Mouse (Mus musculus) limb, embryonic 12.5 days (tissue): Measurements from ENCODE around the gene Cda. TPM values are rescaled to one million over a fixed set of nuclear protein-coding genes. Genes with fewer than 3 reads are reported as not detected.

ENCODE experiments used
- ATAC-seq: fragments of 200-750 bp; cut with Nextera tagmentation; 2 replicates; pipeline ENCODE4 v1.8.0; 2017; ENCODE audit warnings: low read depth, moderate TSS enrichment; ENCODE audit not compliant: insufficient number of reproducible peaks, insufficient read depth, low FRiP score, low TSS enrichment
- H3K27ac ChIP-seq: fragments of 300-500 bp; sonication (generic); 2 replicates; pipeline ENCODE4 v1.5.1; 2016; ENCODE audit warnings: mild to moderate bottlenecking, moderate library complexity
- H3K27me3 ChIP-seq: fragments of 300-500 bp; sonication (generic); 2 replicates; pipeline ENCODE4 v1.6.1; 2016; ENCODE audit warnings: mild to moderate bottlenecking, moderate library complexity
- H3K36me3 ChIP-seq: fragments of 300-500 bp; sonication (generic); 2 replicates; pipeline ENCODE4 v1.6.1; 2016; ENCODE audit warnings: mild to moderate bottlenecking, moderate library complexity
- H3K4me1 ChIP-seq: fragments of 300-500 bp; sonication (generic); replicated peaks from 2 replicates; pipeline ENCODE4 v1.6.1; 2016
- H3K4me2 ChIP-seq: fragments of 300-500 bp; sonication (generic); 2 replicates; pipeline ENCODE4 v1.6.1; 2016; ENCODE audit warnings: mild to moderate bottlenecking, moderate library complexity
- H3K4me3 ChIP-seq: fragments of 300-500 bp; sonication (generic); replicated peaks from 2 replicates; pipeline ENCODE4 v1.5.1; 2016; ENCODE audit warnings: mild to moderate bottlenecking
- H3K9ac ChIP-seq: fragments of 300-500 bp; sonication (generic); replicated peaks from 2 replicates; pipeline ENCODE4 v1.6.1; 2016; ENCODE audit warnings: mild to moderate bottlenecking, moderate library complexity
- H3K9me3 ChIP-seq: fragments of 300-500 bp; sonication (generic); 2 replicates; pipeline ENCODE4 v1.6.1; 2016; ENCODE audit warnings: mild to moderate bottlenecking, moderate library complexity
- WGBS: fragments of 180-500 bp; shearing (Covaris S2); methylation state at CpG from one replicate; pipeline ENCODE4 v1.1.7; 2016; 5-methylcytosine and 5-hydroxymethylcytosine counted together
- microRNA-seq: library from miRNA; unstranded; fragments of <30 nt; microRNA quantifications from one replicate; pipeline ENCODE4, GENCODE M21; 2017
- polyA plus RNA-seq: library from polyadenylated mRNA; unstranded; fragments of >200 nt; fragmentation: Nextera tagmentation; extraction: Ambion mirVana; gene quantifications from 2 replicates; pipeline ENCODE4 v1.2.1, GENCODE M21; 2016

Gene Cda
- polyA plus RNA-seq, 1 experiment from 2014 or later, result 4.0 TPM

DNA sequence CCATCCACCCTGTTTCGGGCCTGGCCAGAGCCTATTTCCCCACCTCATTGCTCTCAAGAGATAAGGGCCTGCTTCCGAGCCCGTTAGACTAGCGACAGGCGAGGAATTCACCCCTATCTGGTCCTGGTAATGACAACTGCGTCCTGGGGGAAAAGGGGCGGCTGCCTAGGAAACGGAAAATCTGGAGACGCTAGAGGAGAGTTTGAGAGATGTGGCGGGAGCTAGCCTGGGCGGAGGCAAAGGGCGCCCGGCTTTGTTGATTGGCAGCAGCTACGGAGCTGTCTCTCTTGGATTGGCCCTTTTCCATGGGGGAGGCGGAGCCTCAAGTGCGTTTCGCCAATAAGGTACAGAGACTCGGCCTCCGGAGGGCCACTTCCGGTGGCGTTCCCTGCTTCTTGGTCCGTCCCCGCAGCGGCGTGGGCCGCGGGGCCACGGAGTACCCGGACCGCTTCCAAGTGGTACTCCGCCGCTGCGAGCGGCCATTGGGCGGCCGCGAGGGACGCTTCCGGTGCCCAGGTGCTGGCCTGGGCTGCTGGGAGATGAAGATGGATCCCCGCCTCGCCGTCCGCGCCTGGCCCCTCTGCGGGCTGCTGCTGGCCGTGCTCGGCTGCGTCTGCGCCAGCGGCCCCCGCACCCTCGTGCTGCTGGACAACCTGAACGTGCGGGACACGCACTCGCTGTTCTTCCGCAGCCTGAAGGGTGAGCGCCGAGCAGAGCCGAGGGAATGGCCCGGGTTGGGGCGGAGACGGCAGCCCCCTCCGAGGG lies 63.3 kb downstream of the Cda start, which contains the start of gene Ddost:
Ddost (plus strand) TSS at position 391 of the 765 bp plus-strand sequence.
- peak within 1 kb of the TSS; percentile 94 for H3K9ac ChIP-seq
- H3K4me1 ChIP-seq, result peaks cover 18% of the 10 kb centered on the region
- peak within 1 kb of the TSS; percentile 93 for H3K4me3 ChIP-seq
- no peaks in the 10 kb centered on the region for H3K27me3 ChIP-seq
- peak within 1 kb of the TSS; percentile 75 for H3K27ac ChIP-seq
- WGBS, result under 1% methylated on average over 64 of the region's 64 CpGs
- H3K36me3 ChIP-seq, result peaks cover 30% of the 10 kb centered on the region
- ATAC-seq, result peak; percentile 97
- 0 out of 2 replicates have a peak, but pooled peaks cover 4% of the 10 kb centered on the region for H3K9me3 ChIP-seq
- peak within 1 kb of the TSS; percentile 87 for H3K4me2 ChIP-seq

DNA sequence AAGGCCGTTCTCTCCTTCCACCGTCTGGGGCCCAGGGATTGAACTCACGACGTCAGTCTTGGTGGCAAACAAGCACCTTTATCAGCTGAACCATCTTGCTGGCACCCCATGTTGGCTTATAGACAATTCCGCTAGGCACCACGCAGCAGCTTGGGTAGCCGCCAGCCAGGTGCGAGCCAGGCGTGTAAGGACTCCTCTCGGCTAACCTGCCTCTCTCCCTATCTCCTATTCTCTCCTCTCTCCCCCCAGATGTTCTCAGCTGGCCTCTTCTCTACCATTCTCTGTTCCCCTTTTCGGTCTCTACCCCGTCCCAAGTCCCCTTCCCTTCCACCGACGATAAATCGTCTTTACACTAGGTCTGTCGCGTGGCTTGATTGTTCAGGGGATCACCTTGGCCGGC lies 64.0 kb downstream of the Cda start:
- Histone ChIP-seq H3K4me3 (peak overlapping the region; percentile 93), H3K27ac (peak overlapping the region; percentile 69; the same call in 1 of the 2 replicates), H3K9ac (peak overlapping the region; percentile 80), H3K4me1 (peaks cover 18% of the 10 kb centered on the region), H3K9me3 (0 out of 2 replicates have a peak, but pooled peaks cover 4% of the 10 kb centered on the region), H3K4me2 (peak overlapping the region; percentile 87), H3K36me3 (peaks cover 22% of the 10 kb centered on the region), H3K27me3 (no peaks in the 10 kb centered on the region)
- ATAC-seq, result no peak
- WGBS, result 13% methylated on average over 18 of the region's 18 CpGs

DNA sequence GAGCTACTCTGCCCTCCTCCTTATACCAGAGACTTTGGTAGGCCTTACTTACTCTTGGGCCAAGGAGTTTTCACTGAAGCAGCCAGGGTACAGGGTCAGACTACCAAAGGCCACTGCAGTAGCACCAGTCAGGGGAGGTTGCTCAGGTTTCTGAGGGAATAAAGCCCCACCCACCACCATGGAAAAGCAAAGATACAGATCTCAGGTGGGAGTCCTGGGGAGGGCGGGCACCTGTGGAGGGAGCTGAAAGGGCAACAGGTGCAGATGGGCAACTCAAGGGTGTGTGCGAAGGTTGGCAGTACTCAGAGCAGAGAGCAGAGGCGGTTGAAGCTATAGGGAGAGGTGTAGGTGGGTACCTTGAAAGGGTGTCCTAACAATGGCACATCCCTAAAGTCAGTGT lies 64.8 kb downstream of the Cda start:
- Histone ChIP-seq H3K36me3 (peaks cover 15% of the 10 kb centered on the region), H3K4me2 (peak overlapping the region; percentile 87; the same call in 1 of the 2 replicates), H3K27me3 (no peaks in the 10 kb centered on the region), H3K4me1 (peaks cover 18% of the 10 kb centered on the region), H3K9ac (no peak overlapping the region), H3K4me3 (0 out of 2 replicates have a peak overlapping the region, but pooled peaks have one; percentile 93), H3K27ac (no peak overlapping the region), H3K9me3 (0 out of 2 replicates have a peak, but pooled peaks cover 4% of the 10 kb centered on the region)
- no peak for ATAC-seq
- WGBS, result 90% methylated on average over 3 of the region's 3 CpGs

DNA sequence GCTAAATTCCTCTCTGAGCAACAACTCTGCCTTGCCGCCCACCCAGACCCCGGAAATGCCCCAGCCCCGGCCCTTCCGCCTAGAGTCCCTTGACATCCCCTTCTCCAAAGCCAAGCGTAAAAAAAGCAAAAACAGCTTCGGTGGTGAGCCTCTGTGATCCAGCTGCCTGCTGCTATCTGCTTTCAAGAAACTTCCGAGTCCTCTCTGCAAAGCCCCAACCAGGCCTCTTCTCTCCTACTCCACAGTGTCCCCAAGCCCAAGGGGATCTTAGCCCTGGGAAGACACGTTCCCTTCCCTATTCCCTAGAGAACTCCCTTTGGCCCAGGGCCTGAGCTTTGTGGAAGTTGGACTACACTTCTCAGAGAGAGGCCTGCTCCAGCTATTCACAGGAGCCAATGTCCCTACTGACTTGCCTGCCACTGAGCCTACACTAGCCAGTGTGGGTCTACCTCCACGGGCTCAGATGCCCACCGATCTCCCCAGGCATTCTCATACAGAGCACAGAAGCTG lies 66.5 kb downstream of the Cda start:
- Histone ChIP-seq H3K4me1 (peaks cover 18% of the 10 kb centered on the region), H3K36me3 (no peaks in the 10 kb centered on the region), H3K27me3 (no peaks in the 10 kb centered on the region), H3K4me3 (no peak overlapping the region), H3K27ac (no peak overlapping the region), H3K9me3 (0 out of 2 replicates have a peak, but pooled peaks cover 4% of the 10 kb centered on the region), H3K4me2 (no peak overlapping the region), H3K9ac (no peak overlapping the region)
- 84% methylated on average over 10 of the region's 10 CpGs for WGBS
- no peak for ATAC-seq

DNA sequence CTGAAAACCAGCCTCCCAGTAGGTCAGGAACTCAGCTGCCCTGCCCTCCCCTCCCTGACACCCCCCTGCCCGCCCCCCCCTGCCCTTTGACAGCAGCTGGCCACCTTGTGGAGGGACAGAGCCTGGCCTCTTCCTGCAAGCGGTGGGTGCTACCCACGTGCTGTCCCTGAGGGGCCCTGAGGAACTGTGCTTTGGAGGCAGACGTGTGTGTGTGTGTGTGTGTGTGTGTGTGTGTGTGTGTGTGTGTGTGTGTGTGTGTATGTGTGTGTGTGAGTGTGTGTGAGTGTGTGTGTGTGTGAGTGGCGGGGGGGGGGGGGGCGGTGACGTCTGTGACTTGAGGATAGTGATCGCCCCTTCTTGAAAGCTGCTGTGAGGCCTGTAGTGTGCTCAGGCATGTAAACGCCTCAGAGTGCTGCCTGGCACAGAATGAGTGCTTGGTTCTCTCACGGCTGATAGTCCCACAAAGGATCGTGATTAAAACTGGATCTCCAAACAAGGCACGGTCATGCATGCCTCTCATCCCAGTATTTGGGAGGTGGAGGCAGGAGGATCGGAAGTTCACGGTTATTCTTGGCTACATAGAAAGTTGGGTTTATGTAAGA lies 73.7 kb downstream of the Cda start:
- Histone ChIP-seq H3K9me3 (no peaks in the 10 kb centered on the region), H3K9ac (no peak overlapping the region), H3K4me1 (no peaks in the 10 kb centered on the region), H3K4me3 (no peak overlapping the region), H3K27ac (no peak overlapping the region), H3K36me3 (no peaks in the 10 kb centered on the region), H3K27me3 (peaks cover 4% of the 10 kb centered on the region; the same call in 1 of the 2 replicates), H3K4me2 (no peak overlapping the region)
- no peak for ATAC-seq
- 81% methylated on average over 10 of the region's 14 CpGs for WGBS

DNA sequence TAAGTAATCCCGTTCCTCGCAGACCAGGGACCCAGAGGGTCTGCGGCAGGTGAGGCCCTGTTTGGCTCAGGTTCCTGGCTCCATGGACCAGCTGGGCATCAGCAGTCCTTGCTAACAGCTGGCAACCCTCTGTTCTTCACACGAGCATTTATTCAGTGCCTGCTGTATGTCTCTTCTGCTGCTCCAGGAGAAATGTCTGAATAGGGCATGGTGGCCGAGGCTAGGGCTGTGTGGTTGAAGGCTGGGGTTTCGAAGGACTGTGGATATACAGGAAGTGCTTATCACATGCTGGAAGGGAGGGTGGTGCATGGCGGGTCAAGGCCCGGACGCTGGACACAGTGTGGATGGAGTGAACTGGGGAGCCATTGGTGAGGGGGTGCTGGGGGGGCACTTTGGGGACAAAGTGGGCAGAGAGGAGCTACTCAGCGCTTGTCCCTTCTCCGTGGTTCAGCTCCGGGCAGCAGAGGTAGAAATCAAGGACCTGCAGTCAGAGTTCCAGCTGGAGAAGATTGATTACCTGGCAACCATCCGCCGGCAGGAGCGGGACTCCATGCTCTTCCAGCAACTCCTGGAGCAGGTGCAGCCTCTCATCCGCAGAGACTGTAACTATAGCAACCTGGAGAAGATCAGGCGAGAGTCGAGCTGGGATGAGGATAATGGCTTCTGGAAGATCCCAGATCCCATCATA lies 74.4 kb downstream of the Cda start:
- ATAC-seq, result no peak
- WGBS, result 80% methylated on average over 18 of the region's 18 CpGs
- no peak overlapping the region for H3K4me2 ChIP-seq
- H3K9me3 ChIP-seq, result no peaks in the 10 kb centered on the region
- no peaks in the 10 kb centered on the region for H3K4me1 ChIP-seq
- H3K27me3 ChIP-seq, result peaks cover 4% of the 10 kb centered on the region; the same call in 1 of the 2 replicates
- no peaks in the 10 kb centered on the region for H3K36me3 ChIP-seq
- no peak overlapping the region for H3K4me3 ChIP-seq
- H3K9ac ChIP-seq, result no peak overlapping the region
- no peak overlapping the region for H3K27ac ChIP-seq

DNA sequence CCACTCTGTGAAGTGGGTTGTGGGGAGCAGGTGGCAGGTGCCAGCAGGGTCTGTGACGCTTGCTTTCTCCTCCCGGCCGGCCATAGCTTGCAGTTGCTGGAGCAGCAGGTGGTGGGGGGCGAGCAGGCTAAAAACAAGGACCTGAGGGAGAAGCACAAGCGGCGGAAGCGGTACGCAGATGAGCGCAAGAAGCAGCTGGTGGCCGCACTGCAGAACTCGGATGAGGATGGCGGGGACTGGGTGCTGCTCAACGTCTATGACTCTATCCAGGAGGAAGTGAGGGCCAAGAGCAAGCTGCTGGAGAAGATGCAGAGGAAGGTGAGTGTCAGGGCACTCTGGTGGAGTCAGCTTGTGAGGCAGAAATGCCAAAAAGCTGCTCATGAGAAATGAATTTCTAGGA lies 75.8 kb downstream of the Cda start:
- H3K27ac ChIP-seq, result no peak overlapping the region
- H3K27me3 ChIP-seq, result peaks cover 4% of the 10 kb centered on the region; the same call in 1 of the 2 replicates
- no peak overlapping the region for H3K4me3 ChIP-seq
- H3K36me3 ChIP-seq, result no peaks in the 10 kb centered on the region
- H3K9ac ChIP-seq, result no peak overlapping the region
- no peak overlapping the region for H3K4me2 ChIP-seq
- 88% methylated on average over 13 of the region's 13 CpGs for WGBS
- no peaks in the 10 kb centered on the region for H3K4me1 ChIP-seq
- no peaks in the 10 kb centered on the region for H3K9me3 ChIP-seq
- ATAC-seq, result no peak

DNA sequence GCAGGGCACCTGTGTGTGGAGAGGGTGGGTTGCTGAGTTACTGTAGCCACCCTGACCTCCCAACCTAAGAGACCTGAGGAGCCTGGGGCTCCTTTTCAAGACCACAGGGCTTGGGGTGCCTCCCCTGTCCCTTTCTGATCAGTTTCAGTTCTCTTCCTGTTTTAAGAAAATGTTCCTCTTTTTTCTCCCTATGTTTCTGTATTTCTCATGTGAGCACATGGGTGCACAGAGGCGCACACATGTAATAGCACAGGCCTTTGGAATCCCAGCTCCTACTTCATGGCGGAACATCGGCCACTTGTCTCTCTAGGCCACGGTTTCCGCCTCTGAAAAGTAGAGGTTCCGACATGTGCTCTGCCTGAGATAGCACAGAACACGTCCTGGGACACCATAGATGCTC lies 79.1 kb downstream of the Cda start:
- H3K27ac ChIP-seq, result no peak overlapping the region
- H3K9me3 ChIP-seq, result no peaks in the 10 kb centered on the region
- H3K4me2 ChIP-seq, result no peak overlapping the region
- 86% methylated on average over 7 of the region's 7 CpGs for WGBS
- no peaks in the 10 kb centered on the region for H3K36me3 ChIP-seq
- ATAC-seq, result no peak
- no peak overlapping the region for H3K4me3 ChIP-seq
- no peak overlapping the region for H3K9ac ChIP-seq
- H3K4me1 ChIP-seq, result no peaks in the 10 kb centered on the region
- H3K27me3 ChIP-seq, result peaks cover 4% of the 10 kb centered on the region; the same call in 1 of the 2 replicates

Small RNA genes within 50 kb of the gene (microRNA-seq; reads per million reads assigned to microRNA genes)
- gene Gm27646 (not detected), gene Mir7019 (1.6 reads per million)

Other genes with a start within 250 kb of the Cda start
- 193 and 207 TPM in 2 replicates for gene Hp1bp3, start 151.7 kb downstream of the Cda start, polyA plus RNA-seq
- gene Sh2d5, start 117.6 kb downstream of the Cda start, polyA plus RNA-seq, result 0.87 and 1.9 TPM in 2 replicates
- 1.0 and 1.3 TPM in 2 replicates for gene Kif17, start 117.6 kb downstream of the Cda start, polyA plus RNA-seq
- 289 and 299 TPM in 2 replicates for gene Ddost, start 63.3 kb downstream of the Cda start, polyA plus RNA-seq
- 55.8 and 57.4 TPM in 2 replicates for gene Pink1, start 41.7 kb downstream of the Cda start, polyA plus RNA-seq
- not detected in 2 replicates for gene Fam43b, start 28.5 kb upstream of the Cda start, polyA plus RNA-seq
- 15.4 and 20.8 TPM in 2 replicates for gene Mul1, start 66.7 kb upstream of the Cda start, polyA plus RNA-seq
- gene Camk2n1, start 86.3 kb upstream of the Cda start, polyA plus RNA-seq, result 1.2 and 1.6 TPM in 2 replicates